Mouse (Mus musculus) ES-Bruce4 (cell line): ENCODE measurements around the gene Zfp697.
"Not testable (repeated sequence)": the region's sequence is repeated elsewhere in the genome, so short reads cannot be mapped to it uniquely, and the experiment has no call there.

Experiments used
- CTCF ChIP-seq: IDR thresholded peaks from one replicate; pipeline ENCODE4 v1.8.1; 2011; ENCODE audit warnings: low read depth, low read length
- EP300 ChIP-seq: IDR thresholded peaks from 2 replicates; pipeline ENCODE4 v1.6.1; 2011; ENCODE audit warnings: low read depth, low read length; ENCODE audit not compliant: insufficient read depth
- POLR2A ChIP-seq: IDR thresholded peaks from one replicate; pipeline ENCODE4 v1.8.1; 2011; ENCODE audit warnings: low read length; ENCODE audit not compliant: insufficient read depth

GRCm38 (mm10) chr3:98494184-98494583, 111.9 kb downstream of the Zfp697 start:
- TF ChIP-seq CTCF, POLR2A, EP300: not testable (repeated sequence)
